Mouse (Mus musculus) liver, embryonic 15.5 days (tissue): ENCODE results near the gene Fer. TPM values are rescaled to one million over a fixed set of nuclear protein-coding genes. Genes with fewer than 3 reads are reported as not detected.

Experiments
- polyA plus RNA-seq: library from polyadenylated mRNA; unstranded; fragments of >200 nt; fragmentation: Nextera tagmentation; extraction: Ambion mirVana; gene quantifications from 2 replicates; pipeline ENCODE4 v1.2.1, GENCODE M21; 2015

Gene Fer
- polyA plus RNA-seq, 1 experiment from 2014 or later = 8.0 TPM

Other genes starting within 250 kb of the Fer start
- 0.39 and 0.89 TPM in 2 replicates for gene A930002H24Rik, start 729 bp downstream of the Fer start, polyA plus RNA-seq